Mouse (Mus musculus) adrenal gland, adult 18-20 months (tissue): ENCODE measurements around the gene Hist1h2bm. TPM values are rescaled to one million over a fixed set of nuclear protein-coding genes. Genes with fewer than 3 reads are reported as not detected.

Source experiments
- microRNA-seq, 2 experiments: library from miRNA; unstranded; fragments of <30 nt; microRNA quantifications; one replicate each; pipeline ENCODE4 v1.2.0; 2021; ENCODE audit warnings: borderline number of aligned reads in 2 of 2
- total RNA-seq, 2 experiments: library from RNA; stranded (reverse); gene quantifications; 1 replicate in 1 of 2; 2 replicates in 1 of 2; pipeline ENCODE4 v1.2.3; 2021

Gene Hist1h2bm
- total RNA-seq, 2 experiments from 2014 or later = 5.2 to 5.8 TPM

Small RNAs within 50 kb of the gene (microRNA-seq; reads per million reads assigned to microRNA genes)
- gene Gm44357 (0 reads per million in 2 experiments), gene Gm44367 (0 reads per million in 2 experiments), gene Gm44454 (0 reads per million in 2 experiments)

Other genes starting within 250 kb of the Hist1h2bm start
- gene Zkscan4, start 243.1 kb upstream of the Hist1h2bm start, total RNA-seq = 1 to 10 TPM; 2.2 to 2.6 TPM
- not detected for gene Gm10065, start 242.6 kb upstream of the Hist1h2bm start, total RNA-seq
- gene AK157302, start 226.8 kb upstream of the Hist1h2bm start, total RNA-seq = 10 to 100 TPM; 13.8 to 16.2 TPM
- 100 to 1,000 TPM in 1 of 2 experiments, 10 to 100 TPM in 1; 87.5 to 171 TPM for gene Gm11273, start 220.6 kb upstream of the Hist1h2bm start, total RNA-seq
- gene Zkscan8, start 190.9 kb upstream of the Hist1h2bm start, total RNA-seq = 10 to 100 TPM; 13.5 to 15.6 TPM
- gene Olfr1366, start 179.2 kb upstream of the Hist1h2bm start, total RNA-seq = not detected
- gene Olfr1535, start 162.2 kb upstream of the Hist1h2bm start, total RNA-seq = not detected
- not detected for gene Olfr1364, start 140.3 kb upstream of the Hist1h2bm start, total RNA-seq
- not detected for gene Olfr1362, start 108.0 kb upstream of the Hist1h2bm start, total RNA-seq
- not detected for gene Olfr11, start 79.5 kb upstream of the Hist1h2bm start, total RNA-seq
- not detected for gene Olfr1361, start 58.7 kb upstream of the Hist1h2bm start, total RNA-seq
- not detected for gene Olfr1360, start 44.6 kb upstream of the Hist1h2bm start, total RNA-seq
- not detected for gene Olfr1359, start 23.9 kb upstream of the Hist1h2bm start, total RNA-seq
- gene Hist1h2bl, start 5.9 kb upstream of the Hist1h2bm start, total RNA-seq = 10 to 100 TPM; 21.3 to 23.3 TPM
- gene Hist1h2ai, start 5.6 kb upstream of the Hist1h2bm start, total RNA-seq = 10 to 100 TPM; 21.4 to 30.6 TPM
- 10 to 100 TPM; 25.1 to 28.5 TPM for gene Hist1h3h, start 4.4 kb upstream of the Hist1h2bm start, total RNA-seq
- 1 to 10 TPM; 5.4 TPM for gene Hist1h4j, start 13.0 kb downstream of the Hist1h2bm start, total RNA-seq
- 10 to 100 TPM; 76.7 to 88.9 TPM for gene Hist1h4k, start 28.5 kb downstream of the Hist1h2bm start, total RNA-seq
- gene Hist1h2ak, start 31.8 kb downstream of the Hist1h2bm start, total RNA-seq = 1 to 10 TPM; 7.9 to 8.1 TPM
- 10 to 100 TPM; 11.4 to 15.3 TPM for gene Hist1h2bn, start 32.1 kb downstream of the Hist1h2bm start, total RNA-seq
- gene Hist1h1b, start 58.6 kb downstream of the Hist1h2bm start, total RNA-seq = 10 to 100 TPM in 1 of 2 experiments, 1 to 10 TPM in 1; 8.8 to 12.2 TPM
- 10 to 100 TPM; 21.8 to 29.9 TPM for gene Hist1h3i, start 61.3 kb downstream of the Hist1h2bm start, total RNA-seq
- 1 to 10 TPM; 2.5 to 4.4 TPM for gene Hist1h2an, start 65.2 kb downstream of the Hist1h2bm start, total RNA-seq
- gene Hist1h2bp, start 65.4 kb downstream of the Hist1h2bm start, total RNA-seq = 1 to 10 TPM; 5.8 to 8.9 TPM
- 10 to 100 TPM; 45.1 to 68.5 TPM for gene Hist1h2bq, start 88.2 kb downstream of the Hist1h2bm start, total RNA-seq
- gene Hist1h2ao, start 88.4 kb downstream of the Hist1h2bm start, total RNA-seq = 10 to 100 TPM in 1 of 2 experiments, 1 to 10 TPM in 1; 3.6 to 44.2 TPM
- gene Hist1h4m, start 89.7 kb downstream of the Hist1h2bm start, total RNA-seq = 100 to 1,000 TPM; 185 to 195 TPM
- 10 to 100 TPM; 33.0 to 84.6 TPM for gene Hist1h4n, start 110.2 kb downstream of the Hist1h2bm start, total RNA-seq
- 10 to 100 TPM in 1 of 2 experiments, 1 to 10 TPM in 1; 8.6 to 29.1 TPM for gene Hist1h2ap, start 111.5 kb downstream of the Hist1h2bm start, total RNA-seq
- gene Hist1h2br, start 111.7 kb downstream of the Hist1h2bm start, total RNA-seq = 10 to 100 TPM; 43.9 to 68.8 TPM
- 1 to 10 TPM in 1 of 2 experiments, under 1 TPM in 1; 0.80 to 1.5 TPM for gene Zfp184, start 223.1 kb downstream of the Hist1h2bm start, total RNA-seq